Mouse (Mus musculus) megakaryocyte-erythroid progenitor cell, adult 5-6 weeks (primary cell): Measurements from ENCODE around the gene Lta. TPM values are rescaled to one million over a fixed set of nuclear protein-coding genes. Genes with fewer than 3 reads are reported as not detected.

Experiments used
- ATAC-seq: replicated peaks from 2 replicates; pipeline ENCODE4 v1.8.0; 2016; ENCODE audit warnings: mild to moderate bottlenecking, inconsistent platforms; ENCODE audit not compliant: severe bottlenecking, poor library complexity, low FRiP score, low TSS enrichment
- total RNA-seq, 2 experiments: library from RNA; stranded (forward) in 1 of 2; stranded (reverse) in 1 of 2; fragments of 200-1000, 215-1000 nt in 1 of 2; fragments of >200 nt in 1 of 2; fragmentation: Nextera tagmentation in 1 of 2; gene quantifications; 2 replicates each; pipeline ENCODE4 v1.2.3; 2014 to 2017

Lta gene
- total RNA-seq, 2 experiments from 2014 or later, result not detected

DNA sequence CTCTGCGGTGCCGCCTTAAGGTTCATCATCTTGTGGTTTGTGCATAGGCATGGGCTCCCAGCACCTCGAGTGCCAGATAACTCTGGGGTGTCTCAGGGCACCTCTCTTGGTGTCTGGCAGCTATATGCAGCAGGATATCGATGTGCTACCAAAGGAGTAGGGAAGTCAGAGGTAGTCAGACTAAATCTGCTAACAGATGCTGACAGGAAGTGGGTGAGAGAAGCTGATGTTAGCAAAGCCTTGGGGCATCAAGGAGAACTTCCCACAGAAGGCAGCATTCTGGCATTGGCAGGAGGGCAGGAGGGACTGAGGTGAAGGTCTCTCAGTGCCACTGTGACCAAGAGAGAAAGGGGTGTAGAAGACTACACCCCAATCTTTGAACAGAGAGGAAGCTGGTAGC is 15.1 kb downstream of the Lta start:
- no peak for ATAC-seq

DNA sequence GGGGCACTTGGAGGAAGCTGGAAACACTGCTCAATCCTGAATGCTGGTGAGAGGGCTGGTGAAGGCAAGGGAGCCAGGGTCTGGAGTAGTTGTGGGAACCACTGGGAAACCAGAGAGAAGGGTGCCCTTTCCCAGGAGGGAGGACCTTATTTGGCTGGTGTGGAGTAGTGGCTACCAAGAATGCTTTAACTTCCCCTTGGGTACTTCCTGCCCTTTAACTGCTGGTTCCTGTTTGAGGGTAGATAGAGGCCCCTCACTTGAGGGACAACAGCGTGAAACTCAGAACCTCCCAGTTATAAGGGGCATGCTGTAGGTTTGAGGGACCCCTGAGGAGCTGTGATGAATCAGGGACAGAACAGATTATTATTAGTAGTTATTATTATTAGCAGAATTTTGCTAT is 16.0 kb downstream of the Lta start:
- no peak for ATAC-seq

- no peak for ATAC-seq
These were observed 17.1 kb downstream of the Lta start, which contains the start of gene Lst1 for GRCm38 (mm10) chr17:35187959-35188610. Lst1 (minus strand) TSS chr17:35188439.

GRCm38 (mm10) chr17:35187345-35187744 is 17.8 kb downstream of the Lta start:
- no peak for ATAC-seq

- ATAC-seq, result 0 out of 2 replicates have a peak, but pooled peaks have one; percentile 24
These were observed 18.5 kb downstream of the Lta start for GRCm38 (mm10) chr17:35186681-35187080.

DNA sequence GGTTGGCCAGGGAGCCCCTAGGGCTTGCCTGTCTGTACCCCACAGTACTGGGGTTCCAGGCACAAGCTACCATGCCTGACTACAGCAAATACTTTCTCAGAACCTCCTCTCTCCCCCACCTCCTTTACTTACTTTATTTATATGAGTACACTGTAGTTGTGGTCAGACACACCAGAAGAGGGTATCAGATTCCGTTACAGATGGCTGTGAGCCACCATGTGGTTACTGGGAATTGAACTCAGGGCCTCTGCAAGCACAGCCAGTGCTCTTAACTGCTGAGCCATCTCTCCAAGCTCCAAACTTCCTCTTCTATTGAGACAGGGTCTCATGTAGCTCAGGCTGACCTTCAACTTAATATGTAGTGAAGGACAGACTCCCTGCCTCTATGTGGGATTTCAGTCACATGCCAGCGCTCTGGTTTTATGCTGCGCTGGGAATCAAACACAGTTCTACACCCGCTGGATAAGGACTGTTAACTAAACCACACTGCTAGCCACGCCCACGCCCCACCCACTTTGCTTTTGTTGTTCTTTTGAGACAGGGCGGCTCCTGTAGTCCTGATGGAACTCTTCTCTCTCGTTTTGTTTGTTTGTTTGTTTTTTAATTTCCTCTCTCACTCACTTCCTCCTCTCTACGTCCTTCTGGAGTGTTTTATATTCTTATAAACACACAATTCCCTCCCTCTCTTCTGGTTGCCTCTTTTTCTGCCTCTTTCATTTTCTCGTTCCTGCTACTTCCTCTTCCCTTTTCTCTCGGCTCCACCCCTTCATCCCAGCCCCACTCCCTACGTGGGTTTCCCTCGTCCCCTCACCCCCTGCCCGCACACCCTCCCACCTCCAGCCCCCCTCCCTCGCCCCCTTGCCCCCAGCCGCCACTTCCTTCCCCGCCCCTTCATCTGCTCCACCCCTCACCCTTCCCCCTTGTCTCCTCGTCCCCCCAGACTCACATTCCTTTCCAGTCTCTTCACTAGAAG is 19.2 kb downstream of the Lta start:
- peak; percentile 80 for ATAC-seq

GRCm38 (mm10) chr17:35180093-35180492 is 25.1 kb downstream of the Lta start:
- no peak for ATAC-seq

- ATAC-seq, result peak; percentile 89
These were observed 26.6 kb downstream of the Lta start for GRCm38 (mm10) chr17:35178528-35178927.

- no peak for ATAC-seq
These were observed 29.2 kb downstream of the Lta start, which contains the start of gene Aif1 for GRCm38 (mm10) chr17:35175968-35176367. Aif1 (minus strand) TSS chr17:35176068.

DNA sequence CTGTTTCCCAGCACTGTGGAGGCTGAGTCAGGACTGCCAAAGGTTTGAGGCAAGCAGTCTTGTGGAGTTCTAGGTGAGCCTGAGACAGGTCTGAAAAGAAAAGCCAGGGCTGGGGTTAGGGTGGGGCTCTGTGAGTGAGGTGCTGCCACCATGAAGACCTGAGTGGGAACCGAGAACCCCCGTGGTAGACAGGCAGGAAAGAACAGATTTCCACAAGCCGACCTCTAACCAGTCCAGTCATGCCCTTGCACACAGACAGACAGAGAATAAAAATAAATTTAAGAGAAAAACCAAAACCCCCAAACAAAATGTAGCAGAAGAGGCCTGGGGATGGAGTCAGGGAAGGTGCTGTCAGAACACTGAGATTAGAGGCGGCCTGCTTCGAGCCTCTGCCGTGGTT is 29.8 kb downstream of the Lta start:
- no peak for ATAC-seq

GRCm38 (mm10) chr17:35174201-35174977 is 30.8 kb downstream of the Lta start:
- no peak for ATAC-seq

DNA sequence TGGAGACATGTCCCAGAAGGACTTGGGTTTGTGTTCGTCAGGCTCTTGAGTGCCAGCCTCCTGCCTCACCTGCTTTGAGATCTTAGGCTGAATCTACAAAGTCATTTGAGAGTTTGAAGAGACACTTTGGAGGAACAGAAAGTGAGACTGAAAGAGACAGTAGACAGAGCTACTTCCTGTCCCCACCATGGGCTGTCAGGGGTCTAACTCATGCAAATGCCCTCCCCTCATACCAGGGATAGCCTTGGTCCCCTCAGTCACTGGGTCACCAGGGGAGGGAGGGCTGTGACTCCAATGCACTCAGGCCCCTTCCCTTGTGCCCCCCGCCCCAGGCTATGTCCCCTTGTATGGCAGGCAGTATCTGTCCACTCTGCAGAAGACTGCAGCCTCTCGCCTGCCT is 31.8 kb downstream of the Lta start:
- ATAC-seq, result no peak

DNA sequence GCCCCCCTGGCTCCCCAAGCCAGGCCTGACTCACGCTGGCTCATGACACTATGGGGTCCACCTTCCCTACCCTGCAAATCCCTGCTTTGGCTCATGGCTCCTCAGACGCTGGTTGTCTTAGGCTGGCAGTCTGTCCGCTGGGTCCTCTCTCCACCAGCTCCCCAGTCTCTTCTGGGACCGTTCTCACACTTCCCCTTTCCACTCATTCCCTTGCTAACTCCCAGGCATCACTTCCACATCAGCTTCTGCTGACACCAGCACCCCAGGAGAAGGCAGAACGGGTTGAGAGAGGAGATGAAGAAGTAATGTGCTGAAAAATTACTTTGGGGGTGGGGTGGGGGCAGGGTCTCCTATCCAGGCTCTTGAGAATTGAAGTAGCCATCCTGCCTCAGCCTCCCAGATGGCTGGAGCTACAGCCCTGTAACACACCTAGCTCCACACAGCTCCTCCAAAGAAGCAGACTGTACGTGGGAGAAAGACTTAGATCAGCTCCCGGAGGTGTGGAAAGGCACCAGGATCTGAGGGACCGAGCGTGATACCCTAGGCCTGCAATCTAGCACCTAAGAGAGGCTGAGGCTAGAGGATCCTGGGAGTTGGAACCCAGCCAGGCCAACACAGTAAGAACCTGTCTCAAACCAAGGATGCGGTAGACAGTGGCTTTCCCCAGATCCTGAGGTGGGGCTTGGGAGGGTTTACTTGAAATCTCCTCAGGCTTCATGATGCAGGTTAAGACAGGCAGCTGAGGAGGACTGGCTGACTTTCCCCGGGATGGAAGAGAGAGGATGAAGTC is 32.5 kb downstream of the Lta start:
- no peak for ATAC-seq

DNA sequence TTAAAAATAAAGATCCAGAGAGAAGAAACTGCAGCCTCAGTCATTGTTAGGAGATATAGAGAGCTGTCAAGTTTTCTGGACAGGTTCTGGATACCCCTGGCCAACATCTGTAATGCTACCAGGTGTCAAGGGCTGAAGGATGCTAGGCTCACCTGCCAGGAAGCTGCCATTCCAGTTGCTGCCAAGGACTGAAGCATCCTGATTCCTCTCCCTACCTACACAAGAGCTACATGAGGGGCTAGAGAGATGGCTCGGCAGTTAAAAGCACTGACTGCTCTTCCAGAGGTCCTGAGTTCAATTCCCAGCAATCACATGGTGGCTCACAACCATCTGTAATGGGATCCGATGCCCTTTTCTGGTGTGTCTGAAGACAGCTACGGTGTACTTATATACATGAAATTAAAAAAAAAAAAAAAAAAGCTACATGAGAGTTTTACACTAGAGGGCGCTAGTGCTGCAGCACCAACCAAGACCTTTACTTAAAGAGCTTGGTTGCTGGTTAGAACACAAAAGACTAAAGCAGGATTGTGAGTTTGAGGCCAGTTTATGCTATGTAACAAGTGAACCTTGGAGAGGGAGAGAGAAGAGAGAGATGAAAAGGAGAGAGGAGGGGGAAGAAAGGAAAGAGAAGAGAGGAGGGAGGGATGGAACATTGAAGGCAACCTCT is 36.5 kb downstream of the Lta start:
- no peak for ATAC-seq

DNA sequence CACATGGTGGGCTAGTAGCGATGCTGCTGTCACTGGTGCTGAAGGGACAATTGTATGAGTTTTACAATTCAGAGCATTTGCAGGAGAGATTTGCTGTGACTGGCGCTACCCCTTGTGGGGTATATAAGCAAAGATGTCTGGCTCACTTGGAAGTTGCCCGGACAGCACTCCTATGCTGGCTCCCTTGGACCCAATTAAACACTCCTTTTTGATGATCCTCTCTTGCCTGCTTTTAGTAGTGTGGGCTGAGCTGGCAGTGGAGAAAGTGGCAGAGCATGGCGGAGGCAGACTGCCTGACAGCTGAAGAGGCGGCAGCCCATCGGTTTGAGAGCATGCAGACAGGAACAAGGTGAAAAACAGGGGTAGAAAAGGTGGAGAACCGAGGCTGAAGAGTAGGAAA is 37.4 kb downstream of the Lta start:
- no peak for ATAC-seq

DNA sequence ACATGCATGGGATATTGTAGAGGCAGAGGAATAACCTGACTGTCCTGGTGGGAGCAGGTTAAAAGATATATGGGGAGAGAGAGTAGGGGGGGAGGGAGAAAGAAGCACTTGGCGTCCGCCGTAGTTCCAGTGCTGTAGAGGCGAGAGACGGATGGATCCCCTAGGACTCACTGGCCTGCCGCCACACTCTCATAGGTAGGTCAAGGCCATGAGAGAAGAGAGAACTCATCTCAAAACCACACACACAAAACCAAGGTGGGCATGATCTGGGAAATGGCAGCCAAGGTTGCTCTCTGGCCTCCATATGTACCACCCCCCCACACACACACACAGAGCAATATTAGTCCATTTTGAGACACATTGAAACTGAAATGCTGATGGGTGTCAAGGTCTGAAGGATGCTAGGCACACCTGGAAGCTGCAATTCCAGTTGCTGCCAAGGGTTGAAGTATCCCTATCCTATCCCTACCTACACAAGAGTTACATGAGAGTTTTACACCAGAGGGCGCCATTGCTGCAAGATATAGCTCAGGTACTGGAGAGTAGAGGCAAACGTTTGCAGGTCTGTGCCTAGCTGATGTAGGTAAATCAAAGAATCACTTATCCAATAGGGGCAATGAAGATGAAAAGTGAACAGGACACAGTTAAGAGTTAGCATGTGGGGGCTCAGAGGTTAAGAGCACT is 38.7 kb downstream of the Lta start:
- peak; percentile 27; the same call in 1 of the 2 replicates for ATAC-seq

DNA sequence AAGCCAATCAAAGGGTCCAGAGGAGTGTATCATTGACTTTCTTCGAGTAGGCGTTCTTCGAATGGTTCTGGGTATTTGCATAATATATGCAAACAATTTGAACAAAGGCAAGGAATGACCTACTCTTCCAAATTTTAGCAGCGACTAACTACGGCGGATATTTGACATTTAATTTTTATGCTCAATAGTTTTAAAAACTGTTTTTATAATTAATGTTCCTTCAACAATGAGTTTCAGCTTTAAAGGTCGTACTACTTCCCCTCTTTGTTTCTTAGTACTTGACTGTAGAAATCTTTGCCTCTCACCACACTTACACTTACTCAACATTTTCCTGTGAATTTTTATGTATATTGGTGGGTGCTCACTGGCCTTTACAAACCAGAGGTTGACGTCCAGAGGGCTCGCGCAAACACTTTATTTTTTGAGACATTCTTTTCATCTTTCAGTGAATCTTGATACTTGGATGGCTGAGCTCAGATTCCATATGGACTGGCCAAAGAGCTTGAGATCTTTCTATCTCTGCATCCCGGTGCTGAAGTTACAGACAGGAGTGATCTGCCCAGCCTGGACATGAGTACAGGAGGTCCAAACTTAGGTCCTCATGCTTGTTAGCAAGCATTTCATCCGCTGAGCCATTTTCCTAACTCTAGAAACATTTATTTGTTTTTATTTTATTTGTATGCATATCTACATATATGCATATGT is 39.5 kb downstream of the Lta start:
- ATAC-seq, result no peak
